Mouse (Mus musculus) intestine, embryonic 14.5 days (tissue): ENCODE results near the gene Map1s. TPM values are rescaled to one million over a fixed set of nuclear protein-coding genes. Genes with fewer than 3 reads are reported as not detected.
A peak's percentile ranks its signal among the peaks of the same experiment; 100 is the strongest.

Experiments
- ATAC-seq: fragments of 200-750 bp; cut with Nextera tagmentation; replicated peaks from 2 replicates; pipeline ENCODE4 v1.8.0; 2017; ENCODE audit warnings: low read depth, moderate number of reproducible peaks, moderate TSS enrichment, moderate library complexity; ENCODE audit not compliant: low FRiP score, low TSS enrichment
- DNase-seq: peaks from one replicate; pipeline ENCODE4 v3.0.0-alpha.2; 2018; ENCODE audit warnings: low spot score
- H3K27ac ChIP-seq: fragments of 300-500 bp; sonication (generic); 2 replicates; pipeline ENCODE4 v1.5.1; 2014; ENCODE audit warnings: low read depth, mild to moderate bottlenecking, control low read depth
- H3K27me3 ChIP-seq: fragments of 300-500 bp; sonication (generic); replicated peaks from 2 replicates; pipeline ENCODE4 v1.6.1; 2014; ENCODE audit warnings: low read length, control low read depth; ENCODE audit not compliant: control insufficient read depth, insufficient read depth
- H3K36me3 ChIP-seq: fragments of 300-500 bp; sonication (generic); 2 replicates; pipeline ENCODE4 v1.6.1; 2014; ENCODE audit warnings: low read length, control low read depth; ENCODE audit not compliant: control insufficient read depth, insufficient read depth
- H3K4me1 ChIP-seq: fragments of 300-500 bp; sonication (generic); replicated peaks from 2 replicates; pipeline ENCODE4 v1.6.1; 2014; ENCODE audit warnings: low read length, control low read depth, mixed read lengths; ENCODE audit not compliant: control insufficient read depth, insufficient read depth
- H3K4me2 ChIP-seq: fragments of 300-500 bp; sonication (generic); 2 replicates; pipeline ENCODE4 v1.6.1; 2014; ENCODE audit warnings: low read length
- H3K4me3 ChIP-seq: fragments of 300-500 bp; sonication (generic); 2 replicates; pipeline ENCODE4 v1.5.1; 2014; ENCODE audit warnings: low read depth, low read length, control low read depth, mixed read lengths
- H3K9ac ChIP-seq: fragments of 300-500 bp; sonication (generic); 2 replicates; pipeline ENCODE4 v1.6.1; 2014; ENCODE audit warnings: mild to moderate bottlenecking, low read length
- H3K9me3 ChIP-seq: fragments of 300-500 bp; sonication (generic); 2 replicates; pipeline ENCODE4 v1.6.1; 2016; ENCODE audit warnings: low read length, control low read depth; ENCODE audit not compliant: control insufficient read depth
- WGBS: fragments of 180-500 bp; shearing (Covaris S2); extraction: QIAGEN DNeasy Blood & Tissue Kit; methylation state at CpG from one replicate; pipeline ENCODE4 v1.1.7; 2014; 5-methylcytosine and 5-hydroxymethylcytosine counted together
- polyA plus RNA-seq: library from polyadenylated mRNA; unstranded; fragments of >200 nt; fragmentation: Nextera tagmentation; extraction: Ambion mirVana; gene quantifications from 2 replicates; pipeline ENCODE4 v1.2.1, GENCODE M21; 2014

Gene Map1s
- polyA plus RNA-seq = 43.8 and 44.7 TPM in 2 replicates

DNA sequence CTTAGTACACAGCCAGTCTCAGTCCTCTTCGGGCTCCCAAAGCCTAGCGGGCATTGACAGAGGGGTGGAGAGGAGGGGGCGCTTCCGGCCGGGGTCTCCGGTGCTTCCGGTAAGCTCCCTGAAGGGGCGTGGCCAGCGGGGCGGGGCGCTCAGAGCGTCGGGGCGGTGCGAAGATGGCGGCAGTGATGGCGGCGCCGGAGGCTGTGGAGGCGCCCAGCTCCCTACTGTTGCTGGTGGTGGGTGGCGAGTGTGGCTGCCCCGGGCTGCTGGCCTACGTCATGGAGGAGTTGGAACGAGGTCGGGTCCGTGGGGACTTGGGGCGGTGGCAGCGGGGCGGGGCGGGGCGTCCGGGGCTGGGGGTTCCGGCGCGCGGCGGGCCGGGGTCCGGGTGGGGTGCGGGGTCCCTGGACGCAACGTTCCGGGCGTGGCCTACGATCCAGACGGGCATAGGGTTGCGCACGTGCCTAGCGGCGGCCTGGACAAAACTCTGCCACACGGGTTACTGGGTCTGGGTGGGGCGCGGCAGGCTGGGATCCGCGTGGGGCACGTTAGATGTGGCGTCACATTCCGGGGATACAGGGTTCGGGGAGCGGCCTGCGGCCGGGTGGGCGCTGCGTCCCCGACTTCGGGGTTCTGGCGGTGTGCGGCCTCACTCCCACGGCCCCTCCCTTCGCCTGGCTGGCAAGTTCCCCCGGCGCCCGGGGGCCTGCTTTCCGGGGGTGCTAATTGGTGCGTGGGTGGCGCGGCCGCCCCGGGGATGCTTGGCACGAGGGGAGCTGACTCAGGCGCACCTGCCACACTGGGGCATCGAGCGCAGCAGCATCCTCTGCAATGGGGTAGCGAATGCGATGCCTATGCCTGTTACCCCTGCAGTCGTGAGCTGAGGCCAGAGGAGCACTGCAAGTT lies at the start of gene Map1s:
Gene Map1s, plus strand, starts transcription at position 102 of the 906 bp plus-strand sequence.
- no peaks in the 10 kb centered on the region for H3K9me3 ChIP-seq
- H3K4me2 ChIP-seq = peak within 1 kb of the TSS; percentile 73
- H3K27me3 ChIP-seq = 0 out of 2 replicates have a peak, but pooled peaks cover 2% of the 10 kb centered on the region
- peak within 1 kb of the TSS; percentile 92 for H3K9ac ChIP-seq
- ATAC-seq (peak; percentile 92), DNase-seq (peak; percentile 91)
- peak within 1 kb of the TSS; percentile 80 for H3K4me3 ChIP-seq
- H3K27ac ChIP-seq = peak within 1 kb of the TSS; percentile 90
- peaks cover 10% of the 10 kb centered on the region for H3K4me1 ChIP-seq
- WGBS = under 1% methylated on average over 81 of the region's 86 CpGs
- peaks cover 10% of the 10 kb centered on the region for H3K36me3 ChIP-seq

DNA sequence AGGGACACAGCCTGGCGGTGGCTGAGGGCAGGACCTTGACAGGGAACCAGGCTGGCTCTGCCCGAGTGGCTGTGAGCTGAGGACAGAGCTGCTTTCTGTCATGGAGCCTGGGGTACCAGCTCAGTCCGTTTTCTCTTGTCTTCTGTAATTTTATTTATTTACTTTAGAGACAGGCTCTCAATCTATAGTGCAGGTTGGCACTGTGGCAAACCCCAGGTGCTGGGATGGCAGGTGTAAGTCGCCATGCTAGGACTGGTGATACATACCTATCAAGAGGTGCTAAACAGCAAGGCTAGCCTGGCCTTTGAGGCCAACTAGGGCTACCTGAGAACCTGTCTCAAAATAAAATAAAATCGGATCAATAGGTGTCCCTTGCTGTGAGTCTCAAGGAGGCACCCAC lies 49.7 kb upstream of the Map1s start:
- H3K36me3 ChIP-seq = no peaks in the 10 kb centered on the region
- H3K9me3 ChIP-seq = no peaks in the 10 kb centered on the region
- WGBS = 65% methylated on average over 5 of the region's 5 CpGs
- H3K9ac ChIP-seq = no peak overlapping the region
- H3K27ac ChIP-seq = no peak overlapping the region
- peaks cover 20% of the 10 kb centered on the region for H3K4me1 ChIP-seq
- DNase-seq (no peak), ATAC-seq (no peak)
- peak overlapping the region; percentile 72; the same call in 1 of the 2 replicates for H3K4me2 ChIP-seq
- H3K27me3 ChIP-seq = no peaks in the 10 kb centered on the region
- H3K4me3 ChIP-seq = no peak overlapping the region

DNA sequence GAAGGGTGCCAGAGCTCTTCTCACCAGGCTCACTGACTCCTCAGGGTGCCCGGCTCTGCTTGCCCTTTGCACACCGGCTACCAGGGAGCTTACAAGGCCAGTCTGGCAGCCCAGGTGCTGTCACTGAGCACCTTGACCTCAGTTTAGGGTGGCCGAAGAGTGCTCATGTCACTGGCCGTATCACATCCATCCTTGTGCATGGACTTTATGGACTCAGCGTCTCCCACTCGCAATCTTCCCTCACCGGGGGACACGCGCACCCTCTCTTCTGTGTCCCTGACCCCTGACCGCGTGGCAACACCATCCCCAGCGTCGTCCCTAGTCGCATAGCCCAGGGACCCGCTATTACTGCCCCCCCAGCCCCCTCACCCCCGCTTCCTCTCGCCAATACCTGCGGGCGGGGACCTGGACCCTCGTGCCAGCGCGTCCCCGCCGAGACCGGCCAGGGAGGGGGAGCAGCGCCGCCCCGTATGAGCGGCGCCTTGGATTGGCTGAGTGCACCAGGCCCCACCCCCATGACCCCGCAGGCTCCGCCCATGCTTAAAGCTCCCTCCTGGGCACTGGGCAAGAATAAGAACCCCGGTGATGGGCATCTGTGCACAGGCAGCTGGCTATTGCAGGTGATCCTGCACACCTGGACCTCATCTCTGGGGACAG lies 49.1 kb upstream of the Map1s start:
- ATAC-seq = peak; percentile 68
- H3K9me3 ChIP-seq = no peaks in the 10 kb centered on the region
- H3K9ac ChIP-seq = peak overlapping the region; percentile 42
- WGBS = 7% methylated on average over 33 of the region's 33 CpGs
- H3K4me2 ChIP-seq = peak overlapping the region; percentile 72
- 0 out of 2 replicates have a peak, but pooled peaks cover under 1% of the 10 kb centered on the region for H3K27me3 ChIP-seq
- no peaks in the 10 kb centered on the region for H3K36me3 ChIP-seq
- peaks cover 20% of the 10 kb centered on the region for H3K4me1 ChIP-seq
- H3K4me3 ChIP-seq = peak overlapping the region; percentile 32
- DNase-seq = peak; percentile 69
- no peak overlapping the region for H3K27ac ChIP-seq

DNA sequence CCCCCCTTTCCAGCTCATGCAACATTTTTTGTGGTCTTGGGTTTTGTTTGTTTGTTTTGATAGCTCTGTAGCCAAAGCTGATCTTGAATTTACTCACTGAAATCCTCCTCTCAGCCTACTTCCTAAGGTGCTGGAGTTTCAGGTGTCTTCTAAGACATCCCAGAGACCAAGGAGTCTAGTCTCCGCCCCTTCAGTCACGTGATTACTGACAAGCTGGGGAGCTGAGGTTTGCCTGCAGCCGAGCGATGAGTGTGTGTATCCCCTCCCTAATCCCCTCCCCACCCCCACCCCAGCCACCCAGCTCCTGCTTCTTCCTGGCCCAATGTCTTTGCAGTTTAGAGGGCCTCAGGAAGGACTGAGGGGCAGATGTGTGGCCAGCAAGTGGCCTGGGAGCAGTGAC lies 48.2 kb upstream of the Map1s start:
- WGBS = 11% methylated on average over 4 of the region's 4 CpGs
- no peaks in the 10 kb centered on the region for H3K36me3 ChIP-seq
- no peak overlapping the region for H3K9ac ChIP-seq

DNA sequence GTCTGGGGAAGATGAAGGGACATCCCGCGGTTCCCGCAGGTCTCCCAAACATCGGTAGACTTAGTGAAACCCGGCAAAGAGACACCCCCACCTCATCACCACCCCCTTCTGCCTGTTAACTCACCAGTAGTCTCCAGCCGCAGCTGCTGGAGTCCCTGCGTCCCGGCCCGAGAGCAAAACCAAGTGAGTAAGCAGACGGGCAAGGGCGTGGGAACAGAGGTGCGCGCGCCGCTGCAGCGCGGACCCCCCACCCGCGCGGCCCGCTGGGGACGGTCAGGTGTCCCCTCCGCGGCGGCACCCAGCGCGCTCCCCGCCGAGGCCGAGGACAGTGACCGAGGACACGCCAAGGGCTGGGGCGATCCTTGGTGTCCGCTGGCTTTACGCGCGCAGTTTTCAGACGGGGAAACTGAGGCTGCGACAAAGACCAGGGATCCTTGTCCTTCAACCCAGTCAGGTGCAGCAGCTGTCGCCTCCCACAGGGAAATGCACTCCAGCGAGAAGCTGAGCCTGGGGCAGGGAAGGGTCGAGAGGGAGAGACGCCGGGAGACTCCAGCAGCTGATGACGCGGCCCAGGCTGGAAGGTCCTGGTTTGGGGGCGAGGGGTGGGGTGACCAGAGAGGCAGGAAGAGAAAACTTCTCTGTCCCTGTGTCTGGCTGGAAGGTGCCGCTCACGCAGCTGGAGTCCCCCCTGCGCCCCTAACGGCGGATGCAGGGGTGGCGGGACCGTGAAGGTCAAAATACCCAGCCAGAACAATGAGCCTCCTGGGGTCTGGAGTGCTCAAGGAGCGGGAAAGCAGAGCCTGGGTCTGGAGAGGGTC lies 42.7 kb upstream of the Map1s start, which contains the start of gene Kcnn1:
Gene Kcnn1, minus strand, starts transcription at position 435 of the 818 bp plus-strand sequence.
- peak within 1 kb of the TSS; percentile 72 for H3K4me2 ChIP-seq
- ATAC-seq (no peak), DNase-seq (peak; percentile 74)
- H3K9ac ChIP-seq = peak within 1 kb of the TSS; percentile 47
- H3K4me1 ChIP-seq = peaks cover 38% of the 10 kb centered on the region
- H3K36me3 ChIP-seq = peaks cover 4% of the 10 kb centered on the region; the same call in 1 of the 2 replicates
- 0% methylated on average over 55 of the region's 55 CpGs for WGBS
- peaks cover 23% of the 10 kb centered on the region for H3K27me3 ChIP-seq
- peak within 1 kb of the TSS; percentile 41 for H3K4me3 ChIP-seq
- H3K9me3 ChIP-seq = no peaks in the 10 kb centered on the region
- H3K27ac ChIP-seq = no peak within 1 kb of the TSS

More for the DNA sequence above, 48.2 kb upstream of the Map1s start:
- H3K9me3 ChIP-seq = no peaks in the 10 kb centered on the region
- peaks cover 9% of the 10 kb centered on the region for H3K27me3 ChIP-seq
- no peak overlapping the region for H3K4me3 ChIP-seq
- ATAC-seq (0 out of 2 replicates have a peak, but pooled peaks have one; percentile 23), DNase-seq (no peak)
- H3K4me1 ChIP-seq = peaks cover 16% of the 10 kb centered on the region
- no peak overlapping the region for H3K27ac ChIP-seq
- no peak overlapping the region for H3K4me2 ChIP-seq

DNA sequence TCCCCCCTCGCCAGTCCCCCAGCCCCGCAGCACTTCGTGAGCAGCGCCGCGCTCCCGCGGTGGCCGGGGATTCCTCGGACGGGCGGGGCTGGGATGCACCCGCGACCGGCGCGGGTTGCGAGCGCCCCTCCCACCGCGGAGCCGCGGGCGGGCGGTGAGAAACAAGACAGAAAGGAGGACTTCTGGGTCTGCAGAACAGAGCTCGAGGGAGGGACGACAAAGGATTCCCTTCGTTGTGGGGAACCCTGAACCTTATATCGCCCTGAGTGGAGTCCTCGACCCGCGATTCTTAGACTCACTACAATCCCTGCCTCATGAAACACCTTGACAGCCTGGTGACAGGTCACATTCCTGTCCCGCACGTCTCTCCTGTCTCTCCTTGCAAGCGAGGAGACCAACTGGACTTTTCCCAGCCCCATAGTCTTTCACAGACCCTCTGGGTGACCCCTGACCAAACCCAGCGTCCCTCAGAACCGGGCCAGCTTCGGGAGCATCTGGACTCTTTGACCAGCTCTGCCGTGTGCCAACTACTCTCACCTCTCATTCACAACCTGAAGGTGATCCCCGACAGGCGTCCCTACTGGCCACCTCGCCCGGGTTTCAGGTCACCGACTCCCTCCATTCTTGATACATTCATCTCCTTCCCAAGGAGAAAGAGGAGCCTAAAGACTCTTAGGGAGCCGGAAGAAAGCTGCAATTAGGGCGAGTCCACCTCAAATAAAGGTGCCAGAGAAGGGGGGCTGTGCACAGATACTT lies 41.6 kb upstream of the Map1s start:
- WGBS = 1% methylated on average over 46 of the region's 46 CpGs
- peaks cover 45% of the 10 kb centered on the region for H3K4me1 ChIP-seq
- H3K27me3 ChIP-seq = peaks cover 23% of the 10 kb centered on the region
- H3K4me3 ChIP-seq = peak overlapping the region; percentile 48
- H3K9ac ChIP-seq = peak overlapping the region; percentile 57
- no peaks in the 10 kb centered on the region for H3K9me3 ChIP-seq
- ATAC-seq (no peak), DNase-seq (peak; percentile 63)
- no peak overlapping the region for H3K27ac ChIP-seq
- peak overlapping the region; percentile 72 for H3K4me2 ChIP-seq
- peaks cover 6% of the 10 kb centered on the region; the same call in 1 of the 2 replicates for H3K36me3 ChIP-seq

DNA sequence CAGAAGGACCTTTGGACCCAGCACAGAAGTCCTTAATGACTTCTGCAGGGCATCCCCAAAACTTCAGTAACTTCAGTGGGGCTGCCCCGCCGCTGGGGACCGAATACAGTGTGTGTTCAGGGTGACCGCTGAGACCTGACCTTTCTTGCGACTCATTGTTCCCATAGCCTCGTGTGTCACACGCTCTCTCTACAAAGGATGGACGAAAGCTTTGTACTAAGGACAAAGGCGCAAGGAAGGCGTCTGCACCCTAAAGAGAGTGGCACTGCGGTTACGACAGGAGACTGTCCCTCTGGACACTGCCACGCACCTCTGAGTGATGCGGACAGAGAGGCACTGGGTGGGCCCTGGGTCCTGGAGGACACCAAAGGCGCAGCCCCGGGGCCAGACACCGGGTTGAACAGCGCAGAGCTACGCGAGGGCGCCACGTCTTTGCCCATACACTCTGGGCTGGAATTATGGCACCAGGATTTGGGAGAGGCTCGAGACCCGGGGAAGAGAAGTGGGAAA lies 41.0 kb upstream of the Map1s start:
- DNase-seq (peak; percentile 80), ATAC-seq (peak; percentile 9)
- Histone ChIP-seq H3K4me2 (peak overlapping the region; percentile 72), H3K36me3 (peaks cover 6% of the 10 kb centered on the region; the same call in 1 of the 2 replicates), H3K27me3 (peaks cover 23% of the 10 kb centered on the region), H3K4me1 (peaks cover 48% of the 10 kb centered on the region), H3K9me3 (no peaks in the 10 kb centered on the region), H3K27ac (peak overlapping the region; percentile 70), H3K9ac (peak overlapping the region; percentile 57), H3K4me3 (peak overlapping the region; percentile 48)
- 3% methylated on average over 24 of the region's 24 CpGs for WGBS
